Mouse (Mus musculus): Measurements from ENCODE around the gene Lonp1. TPM values are rescaled to one million over a fixed set of nuclear protein-coding genes. Genes with fewer than 3 reads are reported as not detected.

The Lonp1 gene
- polyA plus RNA-seq, 1 experiment from 2014 or later, result 45.4 TPM

DNA sequence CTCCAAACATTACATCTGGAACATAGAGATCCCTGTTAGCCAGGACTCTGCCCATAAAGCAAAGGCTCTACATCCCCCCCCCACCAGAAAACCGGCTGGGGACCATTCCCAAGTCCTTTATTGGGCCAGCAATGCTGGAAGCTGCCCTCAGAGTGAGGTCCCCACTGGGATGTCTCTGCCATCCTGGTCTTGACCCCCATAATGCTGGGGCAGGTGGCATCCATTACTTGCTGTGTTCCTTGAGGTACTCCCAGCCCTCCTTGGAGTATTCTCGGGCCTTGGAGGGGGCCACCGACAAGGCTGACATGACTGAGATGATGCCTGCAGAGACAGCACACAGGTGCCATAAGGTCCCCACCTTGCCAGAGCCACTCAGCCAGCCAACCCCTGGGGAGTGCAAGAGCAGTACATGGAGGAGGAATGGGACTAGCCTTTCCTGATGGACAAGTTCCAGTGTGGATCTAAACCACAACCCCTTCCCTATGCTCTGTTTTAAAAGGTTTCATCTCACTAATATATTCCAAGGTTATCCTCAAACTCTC is 19.1 kb downstream of the Lonp1 start:
- no peak for ATAC-seq
- H3K4me2 ChIP-seq (ENCODE audit: low read length), result no peak overlapping the region
- no peak overlapping the region for H3K9ac ChIP-seq (ENCODE audit: low read depth, low read length)
- peaks cover 21% of the 10 kb centered on the region for H3K4me1 ChIP-seq (ENCODE audit: control insufficient read depth, insufficient read depth, low read depth, low read length)
- peaks cover 44% of the 10 kb centered on the region for H3K36me3 ChIP-seq (ENCODE audit: control insufficient read depth, insufficient read depth, low read length)
- H3K27ac ChIP-seq (ENCODE audit: low read depth, low read length), result no peak overlapping the region
- 73% methylated on average over 3 of the region's 3 CpGs for WGBS
- no peaks in the 10 kb centered on the region for H3K9me3 ChIP-seq (ENCODE audit: control insufficient read depth, low read length)
- H3K27me3 ChIP-seq (replicated peaks; ENCODE audit: control insufficient read depth, insufficient read depth, low read length), result no peaks in the 10 kb centered on the region
- H3K4me3 ChIP-seq (ENCODE audit: low read length), result no peak overlapping the region

DNA sequence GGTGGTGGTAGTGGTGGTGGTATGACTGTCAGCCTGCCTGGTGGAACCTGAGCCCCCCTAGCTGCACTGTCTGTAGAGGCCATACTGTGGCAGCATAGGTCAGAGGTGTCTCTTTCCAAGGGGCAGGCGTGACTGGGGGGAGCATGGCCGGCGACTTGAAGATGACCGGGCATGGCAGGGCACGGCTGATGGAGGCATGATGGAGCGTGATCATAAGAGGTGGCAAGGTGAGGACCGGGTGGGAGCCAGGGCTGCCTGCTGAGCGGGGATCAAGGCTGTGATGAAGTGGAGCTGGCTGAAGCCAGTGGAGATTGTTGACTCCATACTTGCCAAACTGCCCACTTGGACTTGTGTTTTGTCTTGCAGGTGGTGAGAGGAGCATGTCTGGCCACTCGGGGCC is 21.3 kb downstream of the Lonp1 start:
- peaks cover 62% of the 10 kb centered on the region for H3K36me3 ChIP-seq (ENCODE audit: control insufficient read depth, insufficient read depth, low read length)
- ATAC-seq, result no peak
- H3K27ac ChIP-seq (ENCODE audit: low read depth, low read length), result no peak overlapping the region
- H3K9me3 ChIP-seq (ENCODE audit: control insufficient read depth, low read length), result no peaks in the 10 kb centered on the region
- 92% methylated on average over 9 of the region's 9 CpGs for WGBS
- H3K4me3 ChIP-seq (ENCODE audit: low read length), result no peak overlapping the region
- no peak overlapping the region for H3K9ac ChIP-seq (ENCODE audit: low read depth, low read length)
- no peak overlapping the region for H3K4me2 ChIP-seq (ENCODE audit: low read length)
- H3K4me1 ChIP-seq (ENCODE audit: control insufficient read depth, insufficient read depth, low read depth, low read length), result peaks cover 18% of the 10 kb centered on the region
- no peaks in the 10 kb centered on the region for H3K27me3 ChIP-seq (replicated peaks; ENCODE audit: control insufficient read depth, insufficient read depth, low read length)

DNA sequence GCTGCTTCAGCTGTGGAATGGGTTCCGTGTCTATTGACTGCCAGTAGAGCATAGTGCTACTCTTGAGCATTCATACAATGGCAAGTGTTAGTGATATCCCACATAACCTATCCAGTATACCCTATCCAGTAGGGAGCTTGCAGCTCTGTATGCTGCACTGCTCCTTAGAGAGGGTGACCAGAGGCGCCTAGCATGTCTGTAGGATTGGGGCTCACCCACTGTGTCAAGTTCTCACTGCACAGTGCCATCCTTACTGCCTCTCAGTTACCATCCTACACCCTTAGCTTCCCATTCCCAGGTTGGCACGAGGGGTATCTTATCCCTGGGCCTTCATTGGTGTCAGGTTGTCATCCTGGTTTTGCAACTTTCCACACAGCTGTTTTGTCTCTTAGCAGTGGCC is 22.3 kb downstream of the Lonp1 start:
- 90% methylated on average over 3 of the region's 3 CpGs for WGBS
- ATAC-seq, result no peak
- peaks cover 14% of the 10 kb centered on the region for H3K4me1 ChIP-seq (ENCODE audit: control insufficient read depth, insufficient read depth, low read depth, low read length)
- H3K36me3 ChIP-seq (ENCODE audit: control insufficient read depth, insufficient read depth, low read length), result peaks cover 72% of the 10 kb centered on the region
- H3K27me3 ChIP-seq (replicated peaks; ENCODE audit: control insufficient read depth, insufficient read depth, low read length), result no peaks in the 10 kb centered on the region
- no peak overlapping the region for H3K4me3 ChIP-seq (ENCODE audit: low read length)
- no peaks in the 10 kb centered on the region for H3K9me3 ChIP-seq (ENCODE audit: control insufficient read depth, low read length)
- no peak overlapping the region for H3K27ac ChIP-seq (ENCODE audit: low read depth, low read length)
- no peak overlapping the region for H3K9ac ChIP-seq (ENCODE audit: low read depth, low read length)
- no peak overlapping the region for H3K4me2 ChIP-seq (ENCODE audit: low read length)

DNA sequence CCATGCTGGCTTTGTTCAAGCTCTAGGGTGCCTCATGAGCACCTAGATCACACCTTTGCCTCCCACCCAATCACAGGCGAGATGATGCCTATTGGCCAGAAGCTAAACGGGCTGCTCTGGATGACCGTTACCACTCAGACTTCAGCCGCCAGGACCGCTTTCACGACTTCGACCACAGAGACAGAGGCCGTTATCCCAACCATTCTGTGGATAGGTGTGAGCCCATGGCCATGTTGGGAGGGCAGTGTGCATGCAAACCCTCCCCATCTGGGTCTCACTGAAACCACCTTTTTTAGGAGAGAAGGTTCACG is 22.7 kb downstream of the Lonp1 start:
- Histone ChIP-seq H3K9me3 (ENCODE audit: control insufficient read depth, low read length) (no peaks in the 10 kb centered on the region), H3K4me3 (ENCODE audit: low read length) (no peak overlapping the region), H3K4me1 (ENCODE audit: control insufficient read depth, insufficient read depth, low read depth, low read length) (peaks cover 13% of the 10 kb centered on the region), H3K27me3 (replicated peaks; ENCODE audit: control insufficient read depth, insufficient read depth, low read length) (no peaks in the 10 kb centered on the region), H3K4me2 (ENCODE audit: low read length) (no peak overlapping the region), H3K36me3 (ENCODE audit: control insufficient read depth, insufficient read depth, low read length) (peaks cover 75% of the 10 kb centered on the region), H3K27ac (ENCODE audit: low read depth, low read length) (no peak overlapping the region), H3K9ac (ENCODE audit: low read depth, low read length) (no peak overlapping the region)
- WGBS, result 91% methylated on average over 9 of the region's 9 CpGs
- ATAC-seq, result no peak

DNA sequence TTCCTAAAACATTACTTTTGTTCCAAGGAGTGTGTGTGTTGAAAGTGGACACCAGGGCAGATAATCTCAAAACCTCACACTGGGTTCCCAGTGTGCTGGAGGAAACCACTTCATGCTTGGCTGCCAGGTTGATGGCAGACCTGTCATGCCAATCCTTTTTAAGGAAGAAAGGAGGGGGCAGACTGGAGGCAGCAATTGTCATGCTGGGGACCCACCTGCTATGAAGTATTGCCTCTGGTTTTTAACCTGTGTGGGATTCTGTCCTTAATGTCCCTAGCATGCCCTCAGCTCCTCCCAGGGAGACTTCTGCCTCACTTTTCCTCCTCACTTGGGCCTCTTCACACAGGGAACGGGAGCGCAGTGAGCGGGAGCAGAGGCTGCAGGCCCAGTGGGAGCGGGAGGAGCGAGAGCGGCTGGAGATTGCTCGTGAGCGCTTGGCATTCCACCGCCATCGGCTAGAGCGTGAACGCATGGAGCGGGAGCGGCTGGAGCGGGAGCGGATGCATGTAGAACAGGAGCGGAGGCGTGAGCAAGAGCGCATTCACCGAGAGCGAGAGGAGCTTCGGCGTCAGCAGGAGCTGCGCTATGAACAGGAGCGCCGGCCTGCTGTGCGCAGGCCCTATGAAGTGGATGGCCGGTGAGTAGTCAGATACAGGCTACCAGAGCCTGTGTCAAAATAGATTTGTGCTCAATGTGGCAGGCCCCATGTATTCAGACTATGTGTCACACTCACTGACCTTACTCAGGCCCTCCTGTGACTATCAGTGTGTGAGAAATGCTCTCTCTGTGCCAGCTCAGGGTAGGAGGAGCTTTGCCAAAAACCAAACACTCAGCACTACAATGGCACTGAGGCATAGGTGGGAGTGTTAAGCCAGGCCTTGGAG is 23.3 kb downstream of the Lonp1 start:
- Histone ChIP-seq H3K4me3 (ENCODE audit: low read length) (no peak overlapping the region), H3K4me1 (ENCODE audit: control insufficient read depth, insufficient read depth, low read depth, low read length) (peaks cover 7% of the 10 kb centered on the region), H3K9me3 (ENCODE audit: control insufficient read depth, low read length) (no peaks in the 10 kb centered on the region), H3K9ac (ENCODE audit: low read depth, low read length) (no peak overlapping the region), H3K27me3 (replicated peaks; ENCODE audit: control insufficient read depth, insufficient read depth, low read length) (no peaks in the 10 kb centered on the region), H3K4me2 (ENCODE audit: low read length) (no peak overlapping the region), H3K27ac (ENCODE audit: low read depth, low read length) (no peak overlapping the region), H3K36me3 (ENCODE audit: control insufficient read depth, insufficient read depth, low read length) (peaks cover 75% of the 10 kb centered on the region)
- no peak for ATAC-seq
- WGBS, result 93% methylated on average over 28 of the region's 28 CpGs

DNA sequence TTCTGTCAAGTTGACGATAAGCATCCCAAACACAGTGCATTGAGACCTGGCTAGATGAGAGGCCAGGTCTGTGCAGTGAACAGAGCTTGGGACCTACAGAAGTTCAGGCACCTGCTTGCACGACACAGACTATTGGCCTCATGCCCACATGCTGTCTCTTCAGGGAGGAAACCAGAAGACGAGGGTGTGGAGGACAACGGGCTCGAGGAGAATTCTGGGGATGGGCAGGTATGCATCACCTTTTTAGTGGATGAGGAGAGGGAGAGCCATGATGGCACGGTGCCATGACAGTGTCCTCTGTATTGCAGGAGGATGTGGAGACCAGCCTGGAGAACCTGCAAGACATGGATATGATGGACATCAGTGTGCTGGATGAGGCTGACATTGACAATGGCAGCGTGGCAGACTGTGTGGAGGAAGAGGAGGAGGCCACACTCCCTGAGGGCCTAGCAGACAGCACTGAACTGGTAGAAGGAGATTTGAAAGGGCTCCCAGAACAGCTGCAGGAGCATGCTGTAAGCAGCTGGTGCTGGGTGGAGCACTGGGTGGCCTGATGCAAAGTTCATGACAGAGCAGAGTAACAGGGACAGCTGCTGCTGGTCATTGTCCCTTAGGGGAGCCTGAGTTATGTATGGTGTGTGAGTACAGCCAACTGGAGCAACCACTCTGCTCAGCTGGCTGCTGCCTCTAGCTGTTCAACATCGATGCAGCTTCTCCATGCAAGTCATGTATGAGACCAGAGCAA is 33.0 kb downstream of the Lonp1 start:
- WGBS, result 82% methylated on average over 8 of the region's 8 CpGs
- no peak for ATAC-seq

DNA sequence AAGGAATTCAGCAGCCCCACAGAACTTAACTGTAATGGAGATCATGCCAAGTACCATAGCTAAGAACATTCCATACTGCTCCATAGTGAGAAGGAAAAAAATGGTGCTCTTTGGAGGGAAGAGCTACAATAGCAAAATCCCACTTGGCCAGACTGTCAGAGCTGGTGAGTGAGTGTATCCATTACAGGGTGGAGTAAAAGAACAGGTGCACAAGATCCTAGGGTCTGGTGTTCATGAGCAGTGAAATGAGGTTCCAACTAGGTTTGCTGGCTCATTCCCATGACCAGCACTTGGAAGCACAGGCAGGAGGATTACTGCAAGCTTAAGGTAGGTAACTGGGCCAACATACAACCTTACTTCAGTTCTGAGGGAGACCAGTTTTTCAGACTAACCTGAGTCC is 34.1 kb downstream of the Lonp1 start:
- no peak overlapping the region for H3K4me2 ChIP-seq (ENCODE audit: low read length)
- no peak overlapping the region for H3K4me3 ChIP-seq (ENCODE audit: low read length)
- no peaks in the 10 kb centered on the region for H3K9me3 ChIP-seq (ENCODE audit: control insufficient read depth, low read length)
- H3K36me3 ChIP-seq (ENCODE audit: control insufficient read depth, insufficient read depth, low read length), result peaks cover 58% of the 10 kb centered on the region
- ATAC-seq, result no peak
- H3K27me3 ChIP-seq (replicated peaks; ENCODE audit: control insufficient read depth, insufficient read depth, low read length), result no peaks in the 10 kb centered on the region
- H3K4me1 ChIP-seq (ENCODE audit: control insufficient read depth, insufficient read depth, low read depth, low read length), result peaks cover 10% of the 10 kb centered on the region
- no peak overlapping the region for H3K9ac ChIP-seq (ENCODE audit: low read depth, low read length)
- no peak overlapping the region for H3K27ac ChIP-seq (ENCODE audit: low read depth, low read length)

More for the DNA sequence above, 33.0 kb downstream of the Lonp1 start:
- no peaks in the 10 kb centered on the region for H3K27me3 ChIP-seq (replicated peaks; ENCODE audit: control insufficient read depth, insufficient read depth, low read length)
- no peak overlapping the region for H3K27ac ChIP-seq (ENCODE audit: low read depth, low read length)
- peaks cover 2% of the 10 kb centered on the region; the same call in 1 of the 2 replicates for H3K4me1 ChIP-seq (ENCODE audit: control insufficient read depth, insufficient read depth, low read depth, low read length)
- no peak overlapping the region for H3K9ac ChIP-seq (ENCODE audit: low read depth, low read length)
- peaks cover 60% of the 10 kb centered on the region for H3K36me3 ChIP-seq (ENCODE audit: control insufficient read depth, insufficient read depth, low read length)
- no peaks in the 10 kb centered on the region for H3K9me3 ChIP-seq (ENCODE audit: control insufficient read depth, low read length)
- no peak overlapping the region for H3K4me2 ChIP-seq (ENCODE audit: low read length)
- H3K4me3 ChIP-seq (ENCODE audit: low read length), result no peak overlapping the region

DNA sequence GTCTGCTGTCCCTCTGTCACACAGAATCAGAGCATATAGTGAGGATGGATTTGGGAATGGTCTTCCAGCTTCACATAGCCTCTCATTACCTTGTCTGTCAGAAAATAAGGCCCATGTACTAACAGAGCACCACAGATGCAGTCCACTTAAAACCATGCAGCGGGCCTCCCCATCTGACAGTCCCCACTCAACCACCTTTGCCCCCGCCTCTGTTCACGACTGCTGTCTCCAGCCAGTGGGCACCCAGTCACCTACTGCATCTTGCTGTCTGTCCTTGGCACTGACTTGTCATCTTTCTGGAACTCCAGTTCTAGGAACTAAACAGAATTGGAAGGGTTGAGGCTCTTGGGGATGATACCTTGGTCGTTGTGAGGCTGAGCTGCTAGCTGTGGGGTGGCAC is 37.8 kb downstream of the Lonp1 start:
- H3K4me2 ChIP-seq (ENCODE audit: low read length), result no peak overlapping the region
- H3K36me3 ChIP-seq (ENCODE audit: control insufficient read depth, insufficient read depth, low read length), result peaks cover 36% of the 10 kb centered on the region
- no peak for ATAC-seq
- WGBS, result 93% methylated on average over 4 of the region's 4 CpGs
- no peak overlapping the region for H3K4me3 ChIP-seq (ENCODE audit: low read length)
- H3K27me3 ChIP-seq (replicated peaks; ENCODE audit: control insufficient read depth, insufficient read depth, low read length), result no peaks in the 10 kb centered on the region
- H3K9me3 ChIP-seq (ENCODE audit: control insufficient read depth, low read length), result no peaks in the 10 kb centered on the region
- peaks cover 28% of the 10 kb centered on the region for H3K4me1 ChIP-seq (ENCODE audit: control insufficient read depth, insufficient read depth, low read depth, low read length)
- no peak overlapping the region for H3K27ac ChIP-seq (ENCODE audit: low read depth, low read length)
- no peak overlapping the region for H3K9ac ChIP-seq (ENCODE audit: low read depth, low read length)

DNA sequence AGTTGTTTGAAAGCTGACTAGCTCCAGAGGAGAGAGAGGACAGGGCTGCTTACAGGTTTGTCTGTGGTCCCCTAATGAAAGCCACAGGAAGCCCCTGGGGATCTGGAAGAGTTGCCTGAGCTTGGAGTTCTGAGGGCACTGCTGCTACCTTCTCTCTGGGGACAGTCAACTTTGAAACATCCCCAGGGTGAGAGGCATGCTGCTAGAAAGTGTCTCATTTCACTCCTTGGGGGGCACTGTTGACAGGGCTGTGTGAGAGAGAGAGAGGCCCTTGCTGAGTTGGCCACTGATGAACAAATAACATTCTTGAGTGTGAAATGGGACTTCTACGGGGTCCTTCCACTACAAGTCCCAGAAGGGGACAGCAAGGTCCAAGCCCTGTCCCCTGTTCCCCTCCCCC is 38.9 kb downstream of the Lonp1 start:
- Histone ChIP-seq H3K27ac (ENCODE audit: low read depth, low read length) (peak overlapping the region; percentile 14; the same call in 1 of the 2 replicates), H3K36me3 (ENCODE audit: control insufficient read depth, insufficient read depth, low read length) (peaks cover 29% of the 10 kb centered on the region), H3K27me3 (replicated peaks; ENCODE audit: control insufficient read depth, insufficient read depth, low read length) (no peaks in the 10 kb centered on the region), H3K4me3 (ENCODE audit: low read length) (no peak overlapping the region), H3K9me3 (ENCODE audit: control insufficient read depth, low read length) (no peaks in the 10 kb centered on the region), H3K9ac (ENCODE audit: low read depth, low read length) (no peak overlapping the region; the same call in 1 of the 2 replicates), H3K4me1 (ENCODE audit: control insufficient read depth, insufficient read depth, low read depth, low read length) (peaks cover 37% of the 10 kb centered on the region), H3K4me2 (ENCODE audit: low read length) (no peak overlapping the region)
- no peak for ATAC-seq
- 58% methylated on average over 1 of the region's 1 CpGs for WGBS
